Mouse (Mus musculus) myocyte (in vitro differentiated cells): Measurements from ENCODE around the gene Limch1. TPM values are rescaled to one million over a fixed set of nuclear protein-coding genes. Genes with fewer than 3 reads are reported as not detected.

Experiments used
- H3K27me3 ChIP-seq: one replicate; pipeline ENCODE4 v1.6.1; 2011; ENCODE audit not compliant: control insufficient read depth, insufficient read depth, insufficient read length
- H3K36me3 ChIP-seq: one replicate; pipeline ENCODE4 v1.6.1; 2011; ENCODE audit not compliant: control insufficient read depth, insufficient read depth
- H3K4me2 ChIP-seq: one replicate; pipeline ENCODE4 v1.6.1; 2011; ENCODE audit warnings: low read depth, control low read depth
- H3K4me3 ChIP-seq: one replicate; pipeline ENCODE4 v1.5.1; 2011; ENCODE audit warnings: mild to moderate bottlenecking, control low read depth, moderate library complexity
- H3K79me2 ChIP-seq: one replicate; pipeline ENCODE4 v1.6.1; 2011; ENCODE audit not compliant: control insufficient read depth, insufficient read depth
- H3ac ChIP-seq: one replicate; pipeline ENCODE4 v1.6.1; 2011; ENCODE audit not compliant: control insufficient read depth, insufficient read length
- CEBPB ChIP-seq: IDR thresholded peaks from 2 replicates; pipeline ENCODE4 v1.6.1; 2011; ENCODE audit warnings: mild to moderate bottlenecking, moderate library complexity; ENCODE audit not compliant: poor library complexity, insufficient read depth, severe bottlenecking
- E2F4 ChIP-seq: IDR thresholded peaks from one replicate; pipeline ENCODE4 v1.6.1; 2011; ENCODE audit warnings: mild to moderate bottlenecking, control low read depth, moderate library complexity; ENCODE audit not compliant: insufficient read depth
- MAX ChIP-seq: IDR thresholded peaks from one replicate; pipeline ENCODE4 v1.6.1; 2011; ENCODE audit warnings: low read depth, mild to moderate bottlenecking, control low read depth
- MYOD1 ChIP-seq, 3 experiments: IDR thresholded peaks; one replicate each; pipeline ENCODE4 v1.6.1; 2011; ENCODE audit warnings: control low read depth in 2 of 3, low read depth in 2 of 3, mild to moderate bottlenecking in 2 of 3, moderate library complexity in 1 of 3; ENCODE audit not compliant: insufficient read length in 2 of 3, control insufficient read depth in 1 of 3
- MYOG ChIP-seq, 3 experiments: IDR thresholded peaks; one replicate each; pipeline ENCODE4 v1.6.1; 2011; ENCODE audit warnings: control low read depth in 2 of 3, low read depth in 2 of 3, mild to moderate bottlenecking in 2 of 3; ENCODE audit not compliant: insufficient read length in 2 of 3, control insufficient read depth in 1 of 3, insufficient read depth in 1 of 3
- POLR2A ChIP-seq: IDR thresholded peaks from one replicate; pipeline ENCODE4 v1.6.1; 2011; ENCODE audit warnings: low read depth, mild to moderate bottlenecking, control low read depth, moderate library complexity; ENCODE audit not compliant: insufficient read length
- POLR2AphosphoS2 ChIP-seq: IDR thresholded peaks from one replicate; pipeline ENCODE4 v1.6.1; 2011; ENCODE audit warnings: low read depth, control low read depth; ENCODE audit not compliant: insufficient read length
- REST ChIP-seq: IDR thresholded peaks from one replicate; pipeline ENCODE4 v1.6.1; 2011; ENCODE audit warnings: mild to moderate bottlenecking, control low read depth, moderate library complexity; ENCODE audit not compliant: insufficient read depth, insufficient read length
- SRF ChIP-seq: IDR thresholded peaks from one replicate; pipeline ENCODE4 v1.6.1; 2011; ENCODE audit warnings: low read depth; ENCODE audit not compliant: control insufficient read depth, insufficient read length
- TCF12 ChIP-seq: IDR thresholded peaks from one replicate; pipeline ENCODE4 v1.6.1; 2011; ENCODE audit warnings: mild to moderate bottlenecking, control low read depth; ENCODE audit not compliant: poor library complexity, insufficient read depth, severe bottlenecking
- TCF3 ChIP-seq: IDR thresholded peaks from one replicate; pipeline ENCODE4 v1.6.1; 2011; ENCODE audit warnings: low read depth, control low read depth; ENCODE audit not compliant: insufficient read length
- USF1 ChIP-seq: IDR thresholded peaks from one replicate; pipeline ENCODE4 v1.6.1; 2011; ENCODE audit warnings: low read depth, mild to moderate bottlenecking, control low read depth, moderate library complexity
- polyA plus RNA-seq: library from polyadenylated mRNA; unstranded; fragments of >200 nt; fragmentation: generic; extraction: Trizol; gene quantifications from one replicate; pipeline ENCODE4 v1.2.1, GENCODE M21; 2012; ENCODE audit warnings: missing spikeins

Limch1 gene
- polyA plus RNA-seq, 1 experiment = 0.79 TPM

DNA sequence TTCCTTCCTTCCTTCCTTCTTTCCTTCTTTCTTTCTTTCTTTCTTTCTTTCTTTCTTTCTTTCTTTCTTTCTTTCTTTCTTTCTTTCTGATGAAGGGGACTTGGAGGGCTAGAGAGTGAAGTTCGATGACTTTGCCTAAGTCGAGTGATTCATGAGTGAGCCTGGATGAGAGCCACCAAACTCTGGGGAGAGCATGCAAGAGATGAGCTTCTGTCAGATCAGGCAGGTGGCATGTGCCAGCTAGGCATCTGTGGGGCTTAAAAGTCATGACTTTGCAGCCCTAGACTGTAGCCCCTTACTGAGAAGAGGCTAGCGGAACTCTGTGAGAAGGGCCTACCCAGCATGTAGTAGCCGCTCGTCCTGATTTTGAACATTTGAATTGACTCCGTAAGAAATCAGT lies 62.1 kb downstream of the Limch1 start:
- Histone ChIP-seq H3ac (no peak overlapping the region), H3K27me3 (no peaks in the 10 kb centered on the region), H3K4me2 (no peak overlapping the region), H3K79me2 (no peaks in the 10 kb centered on the region), H3K36me3 (no peaks in the 10 kb centered on the region), H3K4me3 (no peak overlapping the region)
- TF ChIP-seq MYOD1 (IDR thresholded peaks at IDR 0.05; ENCODE audit: control insufficient read depth in 1 of 3, insufficient read length in 2 of 3, low read depth in 2 of 3) = no peak
- no peak for TF ChIP-seq TCF12
- TF ChIP-seq SRF = no peak
- TF ChIP-seq POLR2A = no peak
- no peak for TF ChIP-seq REST
- no peak for TF ChIP-seq USF1
- no peak for TF ChIP-seq MYOG (IDR thresholded peaks at IDR 0.05; ENCODE audit: control insufficient read depth in 1 of 3, insufficient read depth in 1 of 3, insufficient read length in 2 of 3, low read depth in 2 of 3)
- TF ChIP-seq TCF3 = no peak
- TF ChIP-seq CEBPB = no peak
- TF ChIP-seq POLR2AphosphoS2 = no peak
- TF ChIP-seq E2F4 = no peak
- no peak for TF ChIP-seq MAX

DNA sequence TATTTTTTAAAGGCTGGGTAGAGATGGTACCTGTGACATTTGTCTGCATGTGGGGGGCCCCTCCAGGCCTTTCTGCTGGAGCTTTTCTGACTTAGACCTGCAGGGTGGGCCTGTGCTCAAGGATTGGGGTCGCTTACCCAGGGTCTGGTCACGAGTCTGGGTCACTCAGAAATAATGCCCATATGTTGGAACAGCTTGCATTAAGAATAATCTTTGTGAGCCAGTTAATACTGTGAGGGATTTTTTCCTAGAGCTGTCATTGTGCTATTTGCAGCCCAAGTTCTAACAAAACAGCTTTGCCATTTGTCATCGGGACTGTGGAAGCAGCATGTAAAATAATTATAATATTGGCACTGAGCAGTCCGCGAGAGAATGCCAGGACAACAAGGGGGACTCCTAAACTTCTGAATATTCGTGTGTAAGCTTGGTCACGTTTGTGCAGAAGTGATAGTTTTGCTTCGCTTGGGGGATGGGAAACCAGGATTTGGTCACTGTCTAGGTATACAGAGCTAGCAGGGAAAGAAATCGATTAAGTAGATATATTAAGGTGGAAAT lies 63.5 kb downstream of the Limch1 start:
- Histone ChIP-seq H3ac (no peak overlapping the region), H3K4me3 (no peak overlapping the region), H3K27me3 (no peaks in the 10 kb centered on the region), H3K36me3 (no peaks in the 10 kb centered on the region), H3K79me2 (no peaks in the 10 kb centered on the region), H3K4me2 (no peak overlapping the region)
- TF ChIP-seq TCF3 (no peak), MYOG (IDR thresholded peaks at IDR 0.05; ENCODE audit: control insufficient read depth in 1 of 3, insufficient read depth in 1 of 3, insufficient read length in 2 of 3, low read depth in 2 of 3) (no peak), TCF12 (no peak), MYOD1 (IDR thresholded peaks at IDR 0.05; ENCODE audit: control insufficient read depth in 1 of 3, insufficient read length in 2 of 3, low read depth in 2 of 3) (no peak), USF1 (no peak), CEBPB (no peak), E2F4 (no peak), REST (no peak), SRF (no peak), MAX (no peak), POLR2A (no peak), POLR2AphosphoS2 (no peak)

DNA sequence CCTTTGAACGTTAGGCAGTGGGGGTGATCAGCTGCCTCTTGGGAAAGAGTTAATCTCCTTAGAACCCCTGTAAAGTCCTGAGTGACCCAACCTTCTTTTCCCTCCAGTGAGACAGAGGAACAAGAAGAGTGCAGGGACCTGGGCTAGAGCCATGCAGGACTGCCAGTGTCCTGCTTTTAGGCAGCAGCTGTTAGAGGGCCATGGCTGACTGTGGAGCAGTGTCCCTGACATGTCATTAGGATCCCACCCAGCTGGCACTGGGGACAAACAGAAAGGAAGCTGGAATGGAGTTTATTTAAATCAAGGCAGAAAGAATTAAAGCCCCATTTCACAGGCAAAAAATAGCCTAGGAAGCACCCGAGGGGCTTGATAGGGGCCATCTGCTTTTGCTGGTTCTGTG lies 64.8 kb downstream of the Limch1 start:
- no peaks in the 10 kb centered on the region for H3K27me3 ChIP-seq

DNA sequence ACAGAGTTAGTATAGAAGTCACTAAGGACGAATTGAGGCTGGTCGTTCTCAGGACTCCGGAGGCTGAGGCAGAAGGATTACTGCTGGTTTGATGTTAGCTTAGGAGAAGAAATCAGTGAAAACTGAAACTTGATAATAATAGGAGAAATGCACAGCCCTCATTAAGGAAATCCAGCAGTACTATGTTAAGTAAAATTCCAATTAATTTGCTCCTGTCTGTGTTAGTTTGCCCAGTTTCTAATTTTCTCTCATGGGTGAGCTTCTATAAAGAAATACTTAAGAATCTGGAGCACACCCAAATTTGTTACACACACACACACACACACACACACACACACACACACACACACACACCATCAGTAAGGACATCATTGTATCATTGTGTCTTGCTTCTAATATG lies 69.0 kb downstream of the Limch1 start:
- TF ChIP-seq SRF = no peak
- TF ChIP-seq POLR2A = no peak
- no peak for TF ChIP-seq MYOD1 (IDR thresholded peaks at IDR 0.05; ENCODE audit: control insufficient read depth in 1 of 3, insufficient read length in 2 of 3, low read depth in 2 of 3)
- no peak for TF ChIP-seq E2F4
- no peak for TF ChIP-seq TCF3
- no peak for TF ChIP-seq USF1
- TF ChIP-seq TCF12 = no peak
- TF ChIP-seq MAX = no peak
- TF ChIP-seq POLR2AphosphoS2 = no peak
- TF ChIP-seq REST = no peak
- no peak for TF ChIP-seq CEBPB
- Histone ChIP-seq H3K27me3 (peaks cover 7% of the 10 kb centered on the region), H3ac (no peak overlapping the region), H3K4me3 (no peak overlapping the region), H3K36me3 (no peaks in the 10 kb centered on the region), H3K4me2 (no peak overlapping the region), H3K79me2 (no peaks in the 10 kb centered on the region)

More for the DNA sequence above, 64.8 kb downstream of the Limch1 start:
- H3K36me3 ChIP-seq = no peaks in the 10 kb centered on the region
- H3K4me3 ChIP-seq = no peak overlapping the region
- no peak overlapping the region for H3K4me2 ChIP-seq
- H3K79me2 ChIP-seq = no peaks in the 10 kb centered on the region
- no peak overlapping the region for H3ac ChIP-seq
- no peak for TF ChIP-seq TCF12
- TF ChIP-seq MYOG (IDR thresholded peaks at IDR 0.05; ENCODE audit: control insufficient read depth in 1 of 3, insufficient read depth in 1 of 3, insufficient read length in 2 of 3, low read depth in 2 of 3) = no peak
- TF ChIP-seq MAX = no peak
- no peak for TF ChIP-seq SRF
- TF ChIP-seq CEBPB = no peak
- TF ChIP-seq POLR2AphosphoS2 = no peak
- no peak for TF ChIP-seq POLR2A
- TF ChIP-seq USF1 = no peak
- no peak for TF ChIP-seq REST
- no peak for TF ChIP-seq E2F4
- no peak for TF ChIP-seq MYOD1 (IDR thresholded peaks at IDR 0.05; ENCODE audit: control insufficient read depth in 1 of 3, insufficient read length in 2 of 3, low read depth in 2 of 3)
- no peak for TF ChIP-seq TCF3
